Mouse (Mus musculus) heart, embryonic 16.5 days (tissue): ENCODE data around the gene Dnmt3c. TPM values are rescaled to one million over a fixed set of nuclear protein-coding genes. Genes with fewer than 3 reads are reported as not detected.
"Not testable (repeated sequence)": the region's sequence is repeated elsewhere in the genome, so short reads cannot be mapped to it uniquely, and the experiment has no call there.

Experiments
- ATAC-seq: fragments of 200-750 bp; cut with Nextera tagmentation; replicated peaks from 2 replicates; pipeline ENCODE4 v1.8.0; 2017; ENCODE audit warnings: moderate number of reproducible peaks; ENCODE audit not compliant: insufficient read depth, low FRiP score; ENCODE audit errors: extremely low read depth
- H3K27ac ChIP-seq: fragments of 300-500 bp; sonication (generic); 2 replicates; pipeline ENCODE4 v1.5.1; 2014; ENCODE audit warnings: mild to moderate bottlenecking, low read length, control low read depth, moderate library complexity
- H3K27me3 ChIP-seq: fragments of 300-500 bp; sonication (generic); 2 replicates; pipeline ENCODE4 v1.6.1; 2014; ENCODE audit warnings: low read length, mixed read lengths; ENCODE audit not compliant: control insufficient read depth, insufficient read depth
- H3K36me3 ChIP-seq: fragments of 300-500 bp; sonication (generic); 2 replicates; pipeline ENCODE4 v1.6.1; 2014; ENCODE audit not compliant: control insufficient read depth, insufficient read depth
- H3K4me1 ChIP-seq: fragments of 300-500 bp; sonication (generic); 2 replicates; pipeline ENCODE4 v1.6.1; 2014; ENCODE audit warnings: low read length, mixed read lengths; ENCODE audit not compliant: control insufficient read depth, insufficient read depth
- H3K4me2 ChIP-seq: fragments of 300-500 bp; sonication (generic); 2 replicates; pipeline ENCODE4 v1.6.1; 2014; ENCODE audit warnings: low read depth, mild to moderate bottlenecking, control low read depth, low read length
- H3K4me3 ChIP-seq: fragments of 300-500 bp; sonication (generic); 2 replicates; pipeline ENCODE4 v1.5.1; 2014; ENCODE audit warnings: mild to moderate bottlenecking, control low read depth, low read length
- H3K9ac ChIP-seq: fragments of 300-500 bp; sonication (generic); 2 replicates; pipeline ENCODE4 v1.6.1; 2014; ENCODE audit warnings: low read length, control low read depth
- H3K9me3 ChIP-seq: fragments of 300-500 bp; sonication (generic); replicated peaks from 2 replicates; pipeline ENCODE4 v1.6.1; 2016; ENCODE audit warnings: low read length; ENCODE audit not compliant: control insufficient read depth
- WGBS: fragments of 180-500 bp; shearing (Covaris S2); extraction: QIAGEN DNeasy Blood & Tissue Kit; methylation state at CpG from one replicate; pipeline ENCODE4 v1.1.7; 2014; 5-methylcytosine and 5-hydroxymethylcytosine counted together
- polyA plus RNA-seq: library from polyadenylated mRNA; unstranded; fragments of >200 nt; fragmentation: Nextera tagmentation; extraction: Ambion mirVana; gene quantifications from 2 replicates; pipeline ENCODE4 v1.2.1, GENCODE M21; 2015

The Dnmt3c gene
- polyA plus RNA-seq, 1 experiment from 2014 or later = not detected

GRCm38 (mm10) chr2:153668754-153669376 is 27.6 kb upstream of the Dnmt3c start:
- no peak overlapping the region for H3K9ac ChIP-seq
- H3K4me2 ChIP-seq = no peak overlapping the region
- no peaks in the 10 kb centered on the region for H3K27me3 ChIP-seq
- no peaks in the 10 kb centered on the region for H3K4me1 ChIP-seq
- no peak for ATAC-seq
- H3K36me3 ChIP-seq = 0 out of 2 replicates have a peak, but pooled peaks cover 3% of the 10 kb centered on the region
- 56% methylated on average over 7 of the region's 7 CpGs for WGBS
- no peak overlapping the region for H3K27ac ChIP-seq
- no peaks in the 10 kb centered on the region for H3K9me3 ChIP-seq
- H3K4me3 ChIP-seq = no peak overlapping the region

GRCm38 (mm10) chr2:153670111-153670510 is 26.3 kb upstream of the Dnmt3c start:
- ATAC-seq = no peak
- 0 out of 2 replicates have a peak, but pooled peaks cover 2% of the 10 kb centered on the region for H3K36me3 ChIP-seq
- no peaks in the 10 kb centered on the region for H3K9me3 ChIP-seq
- WGBS = 37% methylated on average over 5 of the region's 5 CpGs
- H3K9ac ChIP-seq = no peak overlapping the region
- H3K4me2 ChIP-seq = no peak overlapping the region
- no peaks in the 10 kb centered on the region for H3K27me3 ChIP-seq
- no peak overlapping the region for H3K27ac ChIP-seq
- no peak overlapping the region for H3K4me3 ChIP-seq
- no peaks in the 10 kb centered on the region for H3K4me1 ChIP-seq

DNA sequence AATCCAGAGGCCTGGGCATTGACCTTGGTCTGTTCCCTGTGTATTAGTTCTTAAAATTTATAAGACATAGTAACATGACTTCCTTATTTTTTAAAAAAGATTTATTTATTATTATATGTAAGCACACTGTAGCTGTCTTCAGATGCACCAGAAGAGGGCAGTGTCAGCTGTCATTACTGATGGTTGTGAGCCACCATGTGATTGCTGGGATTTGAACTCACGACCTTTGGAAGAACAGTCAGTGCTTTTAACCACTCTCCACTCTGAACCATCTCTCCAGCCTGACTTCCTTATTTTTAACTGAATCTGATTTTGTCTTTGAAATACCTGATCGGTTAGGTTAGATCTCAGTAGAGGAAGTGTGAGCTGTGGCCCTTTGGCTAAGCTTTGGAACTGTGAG is 23.8 kb upstream of the Dnmt3c start:
- no peak overlapping the region for H3K4me2 ChIP-seq
- 93% methylated on average over 2 of the region's 2 CpGs for WGBS
- no peak overlapping the region for H3K4me3 ChIP-seq

DNA sequence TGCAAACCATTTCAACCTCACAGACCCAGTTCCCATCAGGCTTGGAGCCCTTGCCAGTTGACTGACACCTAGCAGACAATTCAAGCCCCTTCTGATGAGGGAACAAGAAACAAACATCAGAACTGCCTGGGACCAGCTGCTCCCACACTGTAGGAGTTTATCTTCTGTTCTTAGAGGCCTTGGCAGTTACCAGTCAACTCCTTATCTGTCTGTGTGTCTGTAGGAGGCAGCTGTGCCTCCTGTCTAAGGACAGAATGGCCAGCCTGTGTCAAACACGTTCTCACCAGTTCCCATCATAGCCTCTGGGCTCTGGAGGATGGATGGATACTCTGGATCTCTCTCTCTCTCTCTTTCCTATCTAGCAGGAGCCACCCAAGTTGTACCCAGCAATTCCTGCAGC is 21.1 kb upstream of the Dnmt3c start:
- H3K9me3 ChIP-seq, H3K4me1 ChIP-seq, ATAC-seq, H3K4me2 ChIP-seq, H3K4me3 ChIP-seq, H3K27me3 ChIP-seq, H3K36me3 ChIP-seq, H3K9ac ChIP-seq, H3K27ac ChIP-seq: not testable (repeated sequence)
- WGBS = 35% methylated on average over 1 of the region's 1 CpGs

More for the DNA sequence above, 23.8 kb upstream of the Dnmt3c start:
- H3K27me3 ChIP-seq = no peaks in the 10 kb centered on the region
- no peaks in the 10 kb centered on the region for H3K4me1 ChIP-seq
- H3K36me3 ChIP-seq = no peaks in the 10 kb centered on the region
- no peak for ATAC-seq
- H3K9me3 ChIP-seq = no peaks in the 10 kb centered on the region
- no peak overlapping the region for H3K9ac ChIP-seq
- H3K27ac ChIP-seq = no peak overlapping the region

GRCm38 (mm10) chr2:153676944-153677343 is 19.5 kb upstream of the Dnmt3c start:
- no peaks in the 10 kb centered on the region for H3K9me3 ChIP-seq
- H3K9ac ChIP-seq = no peak overlapping the region
- no peak for ATAC-seq
- no peaks in the 10 kb centered on the region for H3K27me3 ChIP-seq
- H3K4me3 ChIP-seq = no peak overlapping the region
- peaks cover 15% of the 10 kb centered on the region for H3K36me3 ChIP-seq
- no peaks in the 10 kb centered on the region for H3K4me1 ChIP-seq
- no peak overlapping the region for H3K27ac ChIP-seq
- WGBS = 88% methylated on average over 6 of the region's 6 CpGs
- H3K4me2 ChIP-seq = no peak overlapping the region

DNA sequence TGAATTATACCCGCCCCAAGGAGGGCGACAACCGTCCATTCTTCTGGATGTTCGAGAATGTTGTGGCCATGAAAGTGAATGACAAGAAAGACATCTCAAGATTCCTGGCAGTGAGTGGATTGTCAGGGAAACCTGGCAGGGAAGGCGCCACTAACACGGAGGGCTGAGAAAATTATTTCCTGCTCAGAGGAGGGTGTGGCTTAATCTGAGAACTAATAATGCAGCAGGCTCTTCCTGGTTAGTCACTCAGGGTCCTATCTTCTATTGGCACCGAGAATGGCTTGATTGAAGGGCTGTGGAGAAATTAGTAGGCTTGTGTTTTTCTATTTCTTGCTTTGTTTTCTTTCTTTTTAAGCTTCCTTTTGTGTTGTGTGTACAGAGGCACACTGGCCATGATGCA is 18.9 kb upstream of the Dnmt3c start:
- Histone ChIP-seq H3K9ac (no peak overlapping the region), H3K4me3 (no peak overlapping the region), H3K36me3 (peaks cover 15% of the 10 kb centered on the region), H3K4me1 (no peaks in the 10 kb centered on the region), H3K27me3 (no peaks in the 10 kb centered on the region), H3K27ac (no peak overlapping the region), H3K4me2 (no peak overlapping the region), H3K9me3 (no peaks in the 10 kb centered on the region)
- no peak for ATAC-seq
- 78% methylated on average over 7 of the region's 7 CpGs for WGBS

GRCm38 (mm10) chr2:153679959-153680358 is 16.5 kb upstream of the Dnmt3c start:
- no peak for ATAC-seq
- Histone ChIP-seq H3K27ac (no peak overlapping the region), H3K4me3 (no peak overlapping the region), H3K9ac (no peak overlapping the region), H3K36me3 (peaks cover 15% of the 10 kb centered on the region), H3K4me1 (no peaks in the 10 kb centered on the region), H3K4me2 (no peak overlapping the region), H3K27me3 (no peaks in the 10 kb centered on the region), H3K9me3 (no peaks in the 10 kb centered on the region)
- WGBS = 97% methylated on average over 1 of the region's 1 CpGs

GRCm38 (mm10) chr2:153693413-153693812 is 3.0 kb upstream of the Dnmt3c start:
- H3K4me3 ChIP-seq, H3K27ac ChIP-seq, H3K4me2 ChIP-seq, H3K9ac ChIP-seq, H3K27me3 ChIP-seq, H3K9me3 ChIP-seq, ATAC-seq, H3K36me3 ChIP-seq, H3K4me1 ChIP-seq: not testable (repeated sequence)
- 88% methylated on average over 6 of the region's 7 CpGs for WGBS

- H3K4me1 ChIP-seq = no peaks in the 10 kb centered on the region
- no peaks in the 10 kb centered on the region for H3K36me3 ChIP-seq
- H3K9ac ChIP-seq = no peak overlapping the region
- H3K27me3 ChIP-seq = no peaks in the 10 kb centered on the region
- H3K4me3 ChIP-seq = no peak overlapping the region
- ATAC-seq = no peak
- H3K4me2 ChIP-seq = no peak overlapping the region
- H3K27ac ChIP-seq = no peak overlapping the region
- H3K9me3 ChIP-seq = no peaks in the 10 kb centered on the region
- WGBS = 57% methylated on average over 19 of the region's 19 CpGs
Measured at GRCm38 (mm10) chr2:153694462-153695085, 1.9 kb upstream of the Dnmt3c start.
